Mouse (Mus musculus) lung, postnatal 36 days (tissue): ENCODE measurements around the gene Sos2.
"Not testable (repeated sequence)": the region's sequence is repeated elsewhere in the genome, so short reads cannot be mapped to it uniquely, and the experiment has no call there.

Experiments
- DNase-seq: peaks from one replicate; pipeline ENCODE4 v3.0.0; 2022; ENCODE audit warnings: mixed read lengths

Sos2 gene

GRCm38 (mm10) chr12:69674576-69675537 is 6.8 kb downstream of the Sos2 start:
- DNase-seq: no peak

GRCm38 (mm10) chr12:69674176-69674575 is 7.5 kb downstream of the Sos2 start:
- no peak for DNase-seq

DNA sequence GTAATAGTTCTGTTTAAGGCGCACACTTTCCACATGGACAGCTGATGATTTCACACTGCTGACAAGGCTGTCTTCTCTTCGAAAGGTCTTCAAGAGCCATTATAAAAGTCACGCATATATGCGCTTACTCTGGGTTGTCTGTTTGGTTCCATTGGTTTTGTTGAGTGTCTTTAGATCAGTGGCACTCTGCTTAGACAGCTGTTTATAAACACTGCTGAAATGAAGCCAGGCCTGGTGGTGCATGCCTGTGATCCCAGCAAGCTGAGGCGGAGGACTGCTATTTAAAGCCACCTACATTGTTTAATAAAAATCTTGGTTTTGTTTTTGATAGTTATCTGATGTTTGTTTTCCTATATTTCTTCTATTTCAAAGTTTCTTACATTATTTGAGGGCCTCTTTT is 14.9 kb downstream of the Sos2 start:
- DNase-seq: peak; percentile 49

DNA sequence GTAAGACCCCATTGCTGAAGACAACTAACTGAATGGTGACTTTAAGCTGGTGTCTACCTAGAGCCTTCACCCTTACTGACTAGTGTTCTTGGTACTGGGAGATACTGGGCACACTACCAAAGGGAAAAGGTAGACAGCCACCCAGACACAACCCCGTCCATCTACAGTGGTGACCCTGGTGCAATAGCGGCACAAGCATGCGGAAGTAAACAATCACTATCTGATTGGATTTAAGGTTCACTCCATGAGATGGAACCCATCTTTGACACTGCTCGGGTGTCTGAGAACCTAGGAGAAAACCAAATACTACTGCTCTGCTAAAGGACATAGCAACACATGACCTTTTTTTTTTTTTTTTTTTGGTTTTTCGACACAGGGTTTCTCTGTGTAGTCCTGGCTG is 20.0 kb downstream of the Sos2 start:
- no peak for DNase-seq

- DNase-seq: not testable (repeated sequence)
Observed at GRCm38 (mm10) chr12:69653973-69654372, 27.7 kb downstream of the Sos2 start.

DNA sequence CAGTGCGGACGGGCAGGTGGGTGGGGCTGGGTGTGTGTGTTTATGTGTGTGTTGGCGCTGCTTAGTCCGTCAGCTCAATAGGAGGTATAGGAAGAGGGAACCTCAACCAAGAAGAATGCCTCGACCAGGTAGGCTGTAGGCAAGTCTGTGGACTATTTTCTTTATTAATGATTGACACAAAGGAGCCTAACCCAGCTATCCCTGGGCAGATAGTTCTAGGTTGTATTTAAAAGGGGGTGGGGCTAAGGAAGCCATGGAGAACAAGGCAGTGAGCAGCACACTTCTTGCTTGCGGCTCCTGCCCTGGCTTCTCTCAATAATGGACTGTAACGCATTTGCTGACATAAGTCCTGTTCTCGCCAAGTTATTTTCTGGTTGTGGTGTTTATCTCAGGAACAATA is 32.1 kb downstream of the Sos2 start:
- DNase-seq: no peak

GRCm38 (mm10) chr12:69645821-69646616 is 35.6 kb downstream of the Sos2 start:
- peak; percentile 36 for DNase-seq

- DNase-seq: peak; percentile 59
Observed at GRCm38 (mm10) chr12:69644877-69645276, 36.8 kb downstream of the Sos2 start.

DNA sequence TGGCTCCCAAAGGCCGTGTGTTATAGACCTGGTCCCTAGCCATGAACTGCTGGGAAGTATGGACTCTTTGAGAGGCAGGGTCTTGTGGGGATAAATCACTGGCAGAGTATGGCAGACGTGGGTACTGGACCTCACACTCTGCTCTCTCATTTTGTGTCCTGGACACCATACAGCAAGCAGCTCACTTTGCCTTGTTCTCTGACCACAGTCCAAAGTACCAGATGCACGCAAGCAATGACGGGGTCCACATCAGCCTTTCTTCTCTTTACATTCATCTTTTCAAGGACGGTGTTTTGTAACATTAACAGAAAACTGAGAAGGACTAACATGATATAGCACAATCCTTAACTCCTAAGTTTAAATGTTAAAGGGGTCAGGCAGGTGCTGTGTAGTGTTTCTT is 38.8 kb downstream of the Sos2 start:
- no peak for DNase-seq

- DNase-seq: peak; percentile 50
Observed at GRCm38 (mm10) chr12:69634761-69635160, 46.9 kb downstream of the Sos2 start.

- DNase-seq: not testable (repeated sequence)
Observed at GRCm38 (mm10) chr12:69618590-69618989, 63.1 kb downstream of the Sos2 start.

DNA sequence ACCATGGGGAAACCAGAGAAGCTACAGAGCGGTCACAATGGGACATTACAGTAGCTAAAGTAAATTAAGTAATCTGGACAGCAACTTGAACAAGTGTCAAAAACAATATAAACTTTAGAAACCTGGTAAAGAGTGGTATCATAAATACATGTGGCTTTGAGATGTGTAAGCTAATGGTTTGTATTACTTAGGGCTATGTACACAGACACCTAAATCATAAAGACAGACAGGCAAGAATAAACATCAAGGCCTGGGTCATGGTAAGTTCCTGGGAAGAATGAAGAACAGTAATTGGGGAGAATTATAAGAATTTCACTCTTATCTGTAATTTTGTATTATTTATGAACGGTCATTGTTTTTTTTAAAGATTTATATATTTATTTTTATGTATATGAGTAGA is 77.3 kb downstream of the Sos2 start:
- DNase-seq: no peak

- no peak for DNase-seq
Observed at GRCm38 (mm10) chr12:69597446-69597845, 84.2 kb downstream of the Sos2 start.

DNA sequence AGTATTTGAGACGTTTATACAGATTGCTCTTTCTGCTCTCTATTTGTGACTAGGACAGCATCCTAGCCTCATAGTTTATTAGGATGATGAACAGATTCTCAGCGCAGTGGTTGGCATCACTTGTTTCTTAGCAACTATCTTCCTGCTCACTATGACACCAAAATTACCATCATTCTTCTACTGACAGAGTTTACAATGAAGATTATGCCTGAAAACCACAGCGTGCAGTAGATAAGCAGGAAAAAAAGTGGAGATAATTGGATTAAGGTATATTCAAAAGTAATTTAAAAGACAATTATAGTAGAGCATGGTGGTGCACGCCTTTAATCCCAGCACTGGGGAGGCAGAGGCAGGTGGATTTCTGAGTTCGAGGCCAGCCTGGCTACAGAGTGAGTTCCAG is 88.5 kb downstream of the Sos2 start:
- no peak for DNase-seq

DNA sequence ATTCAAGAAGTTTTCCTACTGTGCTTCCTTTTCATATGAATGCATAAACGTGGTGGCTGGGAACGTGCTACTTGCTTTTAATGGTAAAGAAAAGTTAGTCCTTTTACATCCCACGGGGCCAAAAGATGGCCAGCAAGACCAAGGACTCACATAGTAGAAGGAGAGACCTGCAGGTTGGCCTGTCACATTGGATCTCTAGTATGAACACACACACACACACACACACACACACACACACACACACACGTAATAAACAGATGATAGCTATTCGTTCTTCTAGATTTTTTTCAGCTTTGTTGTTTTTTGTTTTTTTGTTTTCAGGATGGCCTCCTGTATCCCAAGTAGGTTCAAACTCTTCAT is 98.4 kb downstream of the Sos2 start:
- DNase-seq: no peak

DNA sequence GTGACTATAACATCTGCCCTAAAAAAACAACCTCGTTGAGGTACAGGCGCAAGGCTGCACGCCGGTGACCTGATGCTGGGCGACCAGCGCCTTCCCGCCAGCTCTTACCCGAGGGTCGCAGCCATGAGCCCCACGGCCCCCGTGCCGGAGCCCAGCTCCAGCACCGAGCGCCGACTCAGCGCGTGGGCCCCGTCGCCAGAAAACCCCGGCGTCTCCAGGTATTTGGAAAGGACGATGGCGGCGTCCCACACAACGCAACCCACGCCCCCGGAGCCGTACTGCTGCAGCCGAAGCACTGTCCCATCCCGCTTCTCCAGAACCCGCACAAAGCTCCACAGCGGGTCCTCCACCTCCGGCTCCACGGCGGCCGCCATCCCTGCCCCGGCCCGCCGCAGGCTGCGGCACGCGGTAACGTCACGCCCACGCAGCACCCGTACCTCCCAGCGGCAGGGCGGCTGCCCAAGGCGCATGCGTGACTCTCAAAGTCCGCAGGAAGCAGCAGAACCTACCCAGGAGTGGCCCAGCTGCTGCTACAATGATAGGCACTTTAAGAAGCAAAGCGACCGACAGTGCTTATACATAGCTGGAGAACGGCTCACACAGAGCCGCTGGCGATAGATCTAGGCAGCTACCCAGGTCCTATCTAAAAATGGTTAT is 98.9 kb downstream of the Sos2 start, which contains the start of gene Vcpkmt:
Gene Vcpkmt, minus strand, starts transcription at position 416 of the 657 bp plus-strand sequence.
- DNase-seq: peak; percentile 91

DNA sequence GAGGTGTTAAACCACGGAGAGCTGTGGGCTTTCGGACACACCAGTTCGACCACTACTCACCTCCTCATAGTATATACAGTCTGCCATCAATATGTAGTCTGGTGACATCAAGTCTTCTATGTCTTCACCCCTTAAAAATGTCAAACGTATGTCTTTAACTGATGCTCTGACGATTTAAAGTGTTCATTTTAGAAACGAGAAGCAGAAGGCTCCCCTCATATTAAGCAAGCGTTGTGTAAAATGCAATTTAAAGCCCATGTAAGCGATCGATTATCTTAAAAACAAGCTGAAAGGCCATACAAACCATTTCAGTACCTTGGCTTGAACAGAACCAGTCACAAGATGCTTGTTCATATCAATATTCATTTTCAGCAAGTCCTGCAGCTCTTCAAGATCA is 99.4 kb downstream of the Sos2 start:
- no peak for DNase-seq

DNA sequence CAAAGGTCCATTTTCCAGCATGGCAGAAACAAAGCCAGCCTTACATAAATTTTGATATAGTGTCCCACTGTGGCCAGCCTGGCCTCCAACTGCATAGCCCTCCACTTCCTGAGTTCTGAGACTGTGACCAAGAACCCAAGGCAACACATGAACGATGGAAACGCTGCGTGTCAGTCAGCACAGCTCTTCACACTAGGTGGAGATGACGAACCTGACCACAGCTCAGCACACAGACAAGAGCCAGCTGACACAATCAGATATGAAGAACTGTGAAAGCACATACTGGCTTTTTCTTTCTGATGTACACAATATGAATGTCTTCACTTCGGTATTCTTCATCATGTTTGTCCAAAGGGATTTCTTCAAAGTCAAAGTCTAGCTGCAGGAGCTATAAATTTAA is 102.0 kb downstream of the Sos2 start:
- no peak for DNase-seq

DNA sequence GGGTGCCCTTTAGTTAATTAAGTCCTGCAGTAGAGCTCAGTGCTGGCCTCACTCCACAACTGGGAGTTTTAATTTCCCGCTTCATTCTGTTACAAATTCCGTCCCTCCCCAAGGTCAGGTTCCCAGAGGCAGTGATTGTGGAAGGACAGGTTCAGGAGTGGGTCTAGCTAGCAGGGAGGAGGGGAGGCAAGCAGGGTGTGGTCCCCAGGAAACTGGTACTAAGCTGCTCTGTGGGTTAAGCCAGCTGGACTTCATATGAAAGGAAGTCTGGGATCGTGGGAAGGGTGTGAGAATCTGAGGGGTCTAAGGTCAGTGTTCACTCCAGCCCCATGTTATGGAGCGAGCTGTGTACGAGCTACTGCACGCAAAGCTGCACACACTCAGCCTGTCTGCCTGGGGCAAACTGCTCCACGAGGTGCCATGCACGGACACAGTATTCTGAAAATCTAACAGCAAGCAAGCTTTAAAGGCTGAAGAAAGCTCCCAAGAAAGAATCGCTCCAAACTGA is 105.5 kb downstream of the Sos2 start:
- no peak for DNase-seq

DNA sequence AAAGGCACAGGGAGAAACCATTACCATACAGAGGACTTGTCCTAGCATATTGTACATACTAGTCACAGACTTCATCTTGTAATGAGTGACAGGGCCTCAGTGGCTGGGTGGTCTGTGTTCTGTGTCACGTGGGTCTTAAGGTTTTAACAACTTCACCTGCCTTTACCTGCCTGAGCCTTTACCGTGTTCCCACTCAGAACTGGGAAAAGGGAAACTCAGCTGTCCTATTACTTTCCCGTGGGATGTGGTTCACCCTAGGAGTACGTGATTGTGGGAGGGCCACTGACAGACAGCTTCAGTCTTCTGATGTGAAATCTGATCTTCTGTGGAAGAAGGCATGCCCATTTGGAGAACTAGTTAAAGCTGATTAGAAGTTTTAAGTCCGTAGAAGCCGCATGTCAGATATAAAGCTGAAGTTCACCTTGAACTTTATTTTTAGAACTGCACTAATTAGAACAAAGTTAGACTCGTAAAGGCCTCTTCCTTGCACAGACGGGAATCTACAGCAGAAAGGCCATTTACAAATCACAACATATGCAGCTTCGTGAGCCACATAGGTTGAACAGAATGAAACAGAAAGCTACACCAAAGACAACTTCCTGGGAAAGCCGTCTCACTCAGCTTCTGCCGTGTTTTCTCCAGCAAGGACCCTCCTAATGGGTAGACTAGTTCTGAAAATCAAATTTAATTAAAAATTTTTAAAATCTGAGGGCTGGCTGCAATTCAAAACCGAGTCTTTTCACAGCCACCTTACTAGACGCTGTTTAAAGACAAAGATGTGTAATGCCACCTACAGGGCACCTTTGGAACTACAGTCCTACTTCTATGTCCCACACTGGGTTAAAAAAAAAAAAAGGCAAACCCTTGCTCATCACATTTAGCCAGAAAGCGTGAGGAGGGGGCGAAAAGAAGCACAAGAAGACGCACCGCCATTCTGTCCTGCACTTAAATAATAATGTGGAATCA is 107.5 kb downstream of the Sos2 start:
- DNase-seq: peak; percentile 96

GRCm38 (mm10) chr12:69573271-69573670 is 108.4 kb downstream of the Sos2 start:
- DNase-seq: peak; percentile 32

DNA sequence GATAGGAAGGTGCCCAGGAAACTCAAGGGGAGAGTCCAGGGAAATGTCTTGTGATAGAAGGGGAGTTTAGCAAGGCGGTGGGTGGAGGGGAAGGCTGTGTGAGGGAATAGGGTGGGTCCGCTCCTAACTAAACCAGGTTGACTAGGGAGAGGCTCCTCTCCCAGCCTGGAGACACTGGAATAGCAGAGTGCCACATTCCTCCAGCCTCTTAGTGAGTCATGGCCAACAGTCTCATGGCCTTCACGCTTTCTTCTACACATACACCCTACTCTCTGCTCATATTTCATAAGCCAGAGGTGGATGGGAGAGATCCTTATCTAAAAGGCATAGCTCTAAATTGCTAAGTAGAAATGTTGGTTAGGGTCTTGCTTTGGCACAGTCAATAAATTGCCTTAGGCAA is 111.7 kb downstream of the Sos2 start:
- no peak for DNase-seq
